In genomic region chr2:166983351-166983894, GRCm38 (mm10) we compare ENCODE assay signal across 12 mouse cellular contexts. TPM values are rescaled to one million over a fixed set of nuclear protein-coding genes. Genes with fewer than 3 reads are reported as not detected.
A peak's percentile ranks its signal among the peaks of the same experiment; 100 is the strongest.
DNase-seq lines count a peak whose midpoint lies in the region; ATAC-seq and TF ChIP-seq lines count a peak whose summit lies in the region.
"Had no signal": no experiment of that assay in that cellular context is flagged by ENCODE, and none has a peak within 500 bp of the region (broad histone marks: within the 10 kb centered on the region; RNA-seq: fewer than 3 reads in every experiment).

No protein-coding gene starts in this region.

- TF ChIP-seq POLR2A in liver, adult 2 months (IDR thresholded peaks at IDR 0.05; ENCODE audit: extremely low read depth, insufficient read depth, low read length), result no peak
- TF ChIP-seq POLR2A in ES-Bruce4 (IDR thresholded peaks at IDR 0.05; ENCODE audit: insufficient read depth, low read length), result no peak

- H3K4me2 ChIP-seq in liver, embryonic 11.5 days, result no peak overlapping the region
- no peak overlapping the region for H3K4me2 ChIP-seq in hindbrain, embryonic 13.5 days
- H3K4me2 ChIP-seq: embryonic facial prominence, embryonic 13.5 days; lung, embryonic 14.5 days had no signal

- H3K27ac ChIP-seq in liver, adult 2 months (replicated peaks; ENCODE audit: insufficient read depth, low read depth, low read length), result peak overlapping the region; percentile 14
- H3K27ac ChIP-seq in liver, embryonic 11.5 days (ENCODE audit: low read depth, low read length), result no peak overlapping the region
- no peak overlapping the region for H3K27ac ChIP-seq in ES-Bruce4 (ENCODE audit: insufficient read depth, low read length)
- no peak overlapping the region for H3K27ac ChIP-seq in hindbrain, embryonic 13.5 days
- H3K27ac ChIP-seq: embryonic facial prominence, embryonic 13.5 days had no signal

- 35% methylated on average over 4 of the region's 4 CpGs for WGBS in liver, adult 2 months
- 71% methylated on average over 4 of the region's 4 CpGs for WGBS in liver, embryonic 11.5 days
- 90% methylated on average over 4 of the region's 4 CpGs for WGBS in hindbrain, embryonic 13.5 days

- peak; percentile 95 for DNase-seq in liver, adult 2 months (ENCODE audit: extremely low read depth, low read depth, low spot score)
- DNase-seq in liver, embryonic 11.5 days (ENCODE audit: low spot score), result no peak
- DNase-seq in R1 (ENCODE audit: low read depth, low spot score), result peak; percentile 72
- peak; percentile 30 for DNase-seq in splenic B cell, adult 2 months (ENCODE audit: low read depth, low spot score)
- DNase-seq in adrenal gland, adult 2 months, result no peak
- DNase-seq: cerebellum, adult 11-12 months; cerebellum, postnatal 36 days; lung, embryonic 14.5 days; thymus, adult 2 months had no signal

- no peak for ATAC-seq in liver, embryonic 11.5 days (replicated peaks; ENCODE audit: low FRiP score)
- ATAC-seq in hindbrain, embryonic 13.5 days (ENCODE audit: low FRiP score), result no peak

- no peak overlapping the region for H3K4me3 ChIP-seq in liver, adult 2 months (ENCODE audit: insufficient read depth, low read depth, low read length)
- H3K4me3 ChIP-seq in liver, embryonic 11.5 days (ENCODE audit: low read depth, low read length), result no peak overlapping the region
- H3K4me3 ChIP-seq in ES-Bruce4 (ENCODE audit: low read depth, low read length), result no peak overlapping the region
- H3K4me3 ChIP-seq in hindbrain, embryonic 13.5 days, result no peak overlapping the region
- H3K4me3 ChIP-seq: embryonic facial prominence, embryonic 13.5 days had no signal

- H3K4me1 ChIP-seq in liver, adult 2 months (ENCODE audit: control insufficient read depth, insufficient read depth, low read length), result peaks cover 11% of the 10 kb centered on the region
- peaks cover 2% of the 10 kb centered on the region; the same call in 1 of the 2 replicates for H3K4me1 ChIP-seq in liver, embryonic 11.5 days (replicated peaks; ENCODE audit: control insufficient read depth, insufficient read depth, low read length)
- no peaks in the 10 kb centered on the region for H3K4me1 ChIP-seq in ES-Bruce4 (ENCODE audit: control insufficient read depth, insufficient read depth, low read length)
- no peaks in the 10 kb centered on the region for H3K4me1 ChIP-seq in hindbrain, embryonic 13.5 days (replicated peaks)
- H3K4me1 ChIP-seq: embryonic facial prominence, embryonic 13.5 days had no signal

- no peaks in the 10 kb centered on the region for H3K27me3 ChIP-seq in liver, adult 2 months (ENCODE audit: control insufficient read depth, insufficient read depth, low read length)
- H3K27me3 ChIP-seq in liver, embryonic 11.5 days (replicated peaks; ENCODE audit: control insufficient read depth, insufficient read depth, low read length), result no peaks in the 10 kb centered on the region
- H3K27me3 ChIP-seq in ES-Bruce4 (ENCODE audit: control insufficient read depth, insufficient read depth, low read length, poor library complexity, severe bottlenecking), result no peaks in the 10 kb centered on the region
- no peaks in the 10 kb centered on the region for H3K27me3 ChIP-seq in splenic B cell, adult 2 months (ENCODE audit: control insufficient read depth, insufficient read depth, low read length, poor library complexity, severe bottlenecking)
- no peaks in the 10 kb centered on the region for H3K27me3 ChIP-seq in hindbrain, embryonic 13.5 days
- H3K27me3 ChIP-seq: embryonic facial prominence, embryonic 13.5 days had no signal

- no peaks in the 10 kb centered on the region for H3K36me3 ChIP-seq in liver, adult 2 months (ENCODE audit: control insufficient read depth, insufficient read depth, low read length)
- no peaks in the 10 kb centered on the region for H3K36me3 ChIP-seq in liver, embryonic 11.5 days (ENCODE audit: control insufficient read depth, insufficient read depth, low read length)
- H3K36me3 ChIP-seq in ES-Bruce4 (ENCODE audit: control insufficient read depth, insufficient read depth, low read length, poor library complexity, severe bottlenecking), result no peaks in the 10 kb centered on the region
- 0 out of 2 replicates have a peak, but pooled peaks cover 2% of the 10 kb centered on the region for H3K36me3 ChIP-seq in splenic B cell, adult 2 months (ENCODE audit: control insufficient read depth, insufficient read depth, low read length, poor library complexity, severe bottlenecking)
- H3K36me3 ChIP-seq in hindbrain, embryonic 13.5 days, result no peaks in the 10 kb centered on the region
- H3K36me3 ChIP-seq: embryonic facial prominence, embryonic 13.5 days had no signal

- peak; percentile 48; the same call in 1 of the 2 replicates for TF ChIP-seq CTCF in liver, adult 2 months (IDR thresholded peaks at IDR 0.05; ENCODE audit: low read depth, low read length)
- peak; percentile 26 for TF ChIP-seq CTCF in ES-Bruce4 (IDR thresholded peaks at IDR 0.05; ENCODE audit: low read depth, low read length)

- H3K9me3 ChIP-seq in liver, embryonic 11.5 days (ENCODE audit: control insufficient read depth, low read length), result no peaks in the 10 kb centered on the region
- H3K9me3 ChIP-seq in ES-Bruce4 (replicated peaks; ENCODE audit: control insufficient read depth, insufficient read depth, low read length, poor library complexity, severe bottlenecking), result no peaks in the 10 kb centered on the region
- H3K9me3 ChIP-seq in hindbrain, embryonic 13.5 days, result no peaks in the 10 kb centered on the region
- H3K9me3 ChIP-seq: embryonic facial prominence, embryonic 13.5 days had no signal

- H3K9ac ChIP-seq in liver, adult 2 months (ENCODE audit: low read depth, low read length), result no peak overlapping the region
- no peak overlapping the region for H3K9ac ChIP-seq in liver, embryonic 11.5 days (ENCODE audit: low read depth, low read length)
- H3K9ac ChIP-seq in ES-Bruce4 (ENCODE audit: low read depth, poor library complexity, severe bottlenecking), result no peak overlapping the region
- H3K9ac ChIP-seq in hindbrain, embryonic 13.5 days, result no peak overlapping the region
- H3K9ac ChIP-seq: embryonic facial prominence, embryonic 13.5 days; lung, embryonic 14.5 days had no signal

- no peak for TF ChIP-seq EP300 in ES-Bruce4 (IDR thresholded peaks at IDR 0.05; ENCODE audit: insufficient read depth, low read depth, low read length)

- peaks cover 32% of the 10 kb centered on the region for H3K79me2 ChIP-seq in liver, adult 2 months (ENCODE audit: control insufficient read depth, insufficient read depth, low read length)

RNA-seq across cellular contexts. Expression of gene Stau1, which starts 12.7 kb away (rescaled TPM):
- total RNA-seq in liver, adult 2 months (2014; rRNA removed), result 25.1 and 38.6 TPM in 2 replicates
- polyA plus RNA-seq in liver, adult 2 months (2012; rRNA removed), result 23.8 and 25.9 TPM in 2 replicates
- 57.1 and 59.5 TPM in 2 replicates for polyA plus RNA-seq in liver, embryonic 11.5 days (2014; fragmentation: Nextera tagmentation; extraction: Ambion mirVana)
- 50.1 and 55.4 TPM in 2 replicates for polyA plus RNA-seq in ES-Bruce4 (2011; ENCODE audit: insufficient read depth, insufficient read length, low read depth, missing spikeins)
- 10 to 100 TPM; 61.5 to 91.7 TPM for total RNA-seq in adrenal gland, adult 2 months (2021)
- polyA plus RNA-seq in adrenal gland, adult 2 months (2012; rRNA removed), result 38.8 and 52.7 TPM in 2 replicates
- polyA plus RNA-seq in hindbrain, embryonic 13.5 days (2015; fragmentation: Nextera tagmentation; extraction: Ambion mirVana), result 109 and 113 TPM in 2 replicates

RNA-seq across cellular contexts. Expression of gene Ddx27, which starts 31.6 kb away (rescaled TPM):
- 11.1 and 11.2 TPM in 2 replicates for total RNA-seq in liver, adult 2 months (2014; rRNA removed)
- 8.7 and 13.4 TPM in 2 replicates for polyA plus RNA-seq in liver, adult 2 months (2012; rRNA removed)
- 102 and 103 TPM in 2 replicates for polyA plus RNA-seq in liver, embryonic 11.5 days (2014; fragmentation: Nextera tagmentation; extraction: Ambion mirVana)
- 72.1 and 75.7 TPM in 2 replicates for polyA plus RNA-seq in ES-Bruce4 (2011; ENCODE audit: insufficient read depth, insufficient read length, low read depth, missing spikeins)
- 10 to 100 TPM; 29.2 to 41.5 TPM for total RNA-seq in adrenal gland, adult 2 months (2021)
- 28.3 and 31.1 TPM in 2 replicates for polyA plus RNA-seq in adrenal gland, adult 2 months (2012; rRNA removed)
- polyA plus RNA-seq in hindbrain, embryonic 13.5 days (2015; fragmentation: Nextera tagmentation; extraction: Ambion mirVana), result 37.3 and 38.0 TPM in 2 replicates

Comparison
In these comparisons a context has a peak if more than half of its experiments do, and no peak if none do; other contexts are left out.
1. DNase-seq: peak in liver, adult 2 months (single experiment), R1 (single experiment) and splenic B cell, adult 2 months (single experiment); none in liver, embryonic 11.5 days (single experiment) and adrenal gland, adult 2 months (single experiment).